Comparison of ENCODE assay signal across 8 mouse cellular contexts in the genomic region with DNA sequence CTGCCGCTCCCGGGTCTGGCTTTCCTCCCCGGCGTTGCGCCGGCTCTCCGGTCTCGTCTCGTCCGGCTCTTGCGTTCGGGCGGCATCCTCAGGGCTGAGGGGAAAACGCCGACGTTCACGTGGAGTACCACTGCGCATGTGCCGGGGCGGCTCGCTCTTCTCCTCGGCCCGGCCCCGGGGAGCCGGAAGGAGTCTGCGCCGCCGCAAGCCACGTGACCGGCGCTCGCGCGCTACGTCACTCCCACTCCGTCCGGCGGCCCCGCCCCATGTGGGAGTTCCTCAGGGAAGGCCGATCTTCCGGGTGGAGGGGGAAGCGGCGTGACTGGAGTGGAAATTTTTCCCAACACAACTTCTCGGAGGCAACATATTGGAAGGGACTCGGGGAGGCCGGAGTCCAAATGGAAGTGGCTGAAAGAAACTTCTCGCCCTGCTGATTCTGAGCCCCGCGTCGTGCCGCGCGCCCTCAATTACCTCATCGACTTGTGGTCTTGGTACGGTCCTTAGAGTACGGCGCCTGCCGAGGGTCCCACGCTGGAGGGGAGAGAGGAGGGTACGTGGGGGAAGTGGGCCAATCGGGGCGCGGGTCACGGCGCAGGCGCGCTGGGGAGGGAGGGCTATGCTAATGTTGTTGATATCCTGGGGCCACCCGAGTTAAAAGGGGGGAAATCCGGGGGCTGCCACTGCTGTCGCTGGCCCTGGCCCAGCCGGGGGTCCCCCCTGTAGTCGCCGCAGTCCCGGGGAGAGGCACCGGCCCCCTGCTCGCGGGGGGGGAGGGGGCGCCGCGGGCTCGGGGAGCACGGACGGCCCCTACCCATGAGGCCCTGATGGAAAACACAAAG. TPM values are rescaled to one million over a fixed set of nuclear protein-coding genes. Genes with fewer than 3 reads are reported as not detected.
DNase-seq lines count a peak whose midpoint lies in the region; ATAC-seq lines count a peak whose summit lies in the region.

Utp18 (minus strand) TSS at position 195 of the 839 bp plus-strand sequence.
Mbtd1 (plus strand) TSS at position 281 of the 839 bp plus-strand sequence.

- H3K4me1 ChIP-seq in hindbrain, embryonic 14.5 days (replicated peaks; ENCODE audit: control insufficient read depth, insufficient read depth, low read length): peaks cover 39% of the 10 kb centered on the region

- 1% methylated on average over 77 of the region's 83 CpGs for WGBS in hindbrain, embryonic 14.5 days

- peak within 1 kb of the TSS; percentile 98 for H3K4me3 ChIP-seq in hindbrain, embryonic 14.5 days (replicated peaks; ENCODE audit: low read length)

- H3K27ac ChIP-seq in hindbrain, embryonic 14.5 days: peak within 1 kb of the TSS; percentile 86

- H3K4me2 ChIP-seq in hindbrain, embryonic 14.5 days (replicated peaks): peak within 1 kb of the TSS; percentile 90

- no peaks in the 10 kb centered on the region for H3K9me3 ChIP-seq in hindbrain, embryonic 14.5 days (ENCODE audit: control insufficient read depth, low read length)

- no peaks in the 10 kb centered on the region for H3K27me3 ChIP-seq in hindbrain, embryonic 14.5 days (ENCODE audit: control insufficient read depth, insufficient read depth, low read length)

- H3K36me3 ChIP-seq in hindbrain, embryonic 14.5 days (replicated peaks; ENCODE audit: control insufficient read depth, insufficient read depth): peaks cover 12% of the 10 kb centered on the region

- ATAC-seq in hindbrain, embryonic 14.5 days (ENCODE audit: low FRiP score): peak; percentile 97

- H3K9ac ChIP-seq in hindbrain, embryonic 14.5 days: peak within 1 kb of the TSS; percentile 87

- DNase-seq in NIH3T3 (ENCODE audit: low read depth): peak; percentile 99
- DNase-seq in cerebellum, postnatal 10 days: peak; percentile 99 to 100
- peak; percentile 98 to 99 for DNase-seq in frontal cortex, postnatal 14 days (ENCODE audit: low spot score in 2 of 2)
- DNase-seq in hindbrain, embryonic 14.5 days (ENCODE audit: low spot score): peak; percentile 98
- DNase-seq in layer of hippocampus, postnatal 36 days: peak; percentile 99
- peak; percentile 98 for DNase-seq in lung, postnatal 36 days
- peak; percentile 99 for DNase-seq in retina, postnatal 1 day
- DNase-seq in urinary bladder, adult 18-20 months (ENCODE audit: low spot score in 2 of 2): peak; percentile 98

RNA-seq across cellular contexts. Expression of gene Utp18, which starts in this region (rescaled TPM):
- 35.4 and 35.7 TPM in 2 replicates for polyA plus RNA-seq in hindbrain, embryonic 14.5 days (2014; fragmentation: Nextera tagmentation; extraction: Ambion mirVana)
- 10 to 100 TPM; 23.6 to 26.1 TPM for total RNA-seq in layer of hippocampus, postnatal 36 days (2021)

RNA-seq across cellular contexts. Expression of gene Mbtd1, which starts in this region (rescaled TPM):
- polyA plus RNA-seq in hindbrain, embryonic 14.5 days (2014; fragmentation: Nextera tagmentation; extraction: Ambion mirVana): 16.9 and 19.5 TPM in 2 replicates
- 10 to 100 TPM; 36.3 to 39.3 TPM for total RNA-seq in layer of hippocampus, postnatal 36 days (2021)

Comparison
In these comparisons a context has a peak if more than half of its experiments do, and no peak if none do; other contexts are left out.
1. Peak in every context shown above with its lines: DNase-seq, ATAC-seq, H3K4me3 ChIP-seq and H3K27ac ChIP-seq.